Mouse (Mus musculus): ENCODE data around the gene Clic6.

Gene Clic6

GRCm38 (mm10) chr16:92485436-92485835 lies at the start of gene Clic6:
Gene Clic6 (plus strand): TSS chr16:92485736.
- no peak for DNase-seq

- no peak for DNase-seq
Observed at GRCm38 (mm10) chr16:92439775-92440174, 45.8 kb upstream of the Clic6 start.

GRCm38 (mm10) chr16:92440229-92440628 lies 45.3 kb upstream of the Clic6 start:
- no peak for DNase-seq

GRCm38 (mm10) chr16:92441203-92441602 lies 44.3 kb upstream of the Clic6 start:
- DNase-seq = no peak

- DNase-seq = no peak
Observed at GRCm38 (mm10) chr16:92442150-92442549, 43.4 kb upstream of the Clic6 start.

- DNase-seq = no peak
Observed at GRCm38 (mm10) chr16:92442946-92443345, 42.6 kb upstream of the Clic6 start.

- DNase-seq = no peak
Observed at GRCm38 (mm10) chr16:92443644-92444113, 41.9 kb upstream of the Clic6 start.

GRCm38 (mm10) chr16:92445377-92445776 lies 40.2 kb upstream of the Clic6 start:
- DNase-seq = peak; percentile 62

GRCm38 (mm10) chr16:92449080-92449479 lies 36.5 kb upstream of the Clic6 start:
- no peak for DNase-seq

- DNase-seq = peak; percentile 52
Observed at GRCm38 (mm10) chr16:92450331-92450730, 35.2 kb upstream of the Clic6 start.

- peak; percentile 29 for DNase-seq
Observed at GRCm38 (mm10) chr16:92451516-92452072, 33.9 kb upstream of the Clic6 start.

GRCm38 (mm10) chr16:92452609-92453008 lies 32.9 kb upstream of the Clic6 start:
- DNase-seq = peak; percentile 40

GRCm38 (mm10) chr16:92454002-92454401 lies 31.5 kb upstream of the Clic6 start:
- DNase-seq = no peak

- no peak for DNase-seq
Observed at GRCm38 (mm10) chr16:92454495-92454894, 31.0 kb upstream of the Clic6 start.

GRCm38 (mm10) chr16:92455488-92455887 lies 30.0 kb upstream of the Clic6 start:
- DNase-seq = no peak

GRCm38 (mm10) chr16:92455969-92456368 lies 29.6 kb upstream of the Clic6 start:
- no peak for DNase-seq

- peak; percentile 85 for DNase-seq
Observed at GRCm38 (mm10) chr16:92457594-92457993, 27.9 kb upstream of the Clic6 start.

GRCm38 (mm10) chr16:92461412-92461811 lies 24.1 kb upstream of the Clic6 start:
- no peak for DNase-seq

- no peak for DNase-seq
Observed at GRCm38 (mm10) chr16:92464390-92464972, 21.1 kb upstream of the Clic6 start.

GRCm38 (mm10) chr16:92465226-92465625 lies 20.3 kb upstream of the Clic6 start:
- DNase-seq = no peak

GRCm38 (mm10) chr16:92465642-92466526 lies 19.7 kb upstream of the Clic6 start:
- DNase-seq = peak; percentile 100

GRCm38 (mm10) chr16:92467041-92467440 lies 18.5 kb upstream of the Clic6 start:
- DNase-seq = no peak

GRCm38 (mm10) chr16:92468459-92468858 lies 17.1 kb upstream of the Clic6 start:
- DNase-seq = no peak

GRCm38 (mm10) chr16:92470706-92471105 lies 14.8 kb upstream of the Clic6 start, which contains the start of gene Rcan1:
Gene Rcan1 (minus strand): TSS chr16:92470867.
- DNase-seq = no peak
